Mouse (Mus musculus) heart, adult 2 months (tissue): ENCODE measurements at regions not wholly inside any gene's neighbourhood (a gene's known extent, or its start where the extent isn't known, plus 50 kb on each side); places are given as distances from the start of the nearest gene placed in this dataset.
A peak's percentile ranks its signal among the peaks of the same experiment; 100 is the strongest.

Source experiments
- DNase-seq, 2 experiments: peaks; one replicate each; pipeline ENCODE4 v3.0.0; 2021
- H3K27ac ChIP-seq: fragments of 200-600 bp; 2 replicates; pipeline ENCODE4 v1.8.1; 2022
- H3K27me3 ChIP-seq: fragments of 200-500 bp; 2 replicates; pipeline ENCODE4 v1.6.1; 2012; ENCODE audit warnings: mild to moderate bottlenecking, low read length, inconsistent platforms, mixed read lengths; ENCODE audit not compliant: control insufficient read depth, insufficient read depth
- H3K36me3 ChIP-seq: fragments of 200-500 bp; 2 replicates; pipeline ENCODE4 v1.6.1; 2012; ENCODE audit warnings: low read length, inconsistent platforms; ENCODE audit not compliant: control insufficient read depth, insufficient read depth
- H3K4me1 ChIP-seq: fragments of 200-500 bp; 2 replicates; pipeline ENCODE4 v1.6.1; 2011; ENCODE audit warnings: low read length; ENCODE audit not compliant: control insufficient read depth, insufficient read depth
- H3K4me3 ChIP-seq: fragments of 200-600 bp; 2 replicates; pipeline ENCODE4 v1.8.1; 2022
- H3K79me2 ChIP-seq: fragments of 200-500 bp; replicated peaks from 2 replicates; pipeline ENCODE4 v1.6.1; 2012; ENCODE audit warnings: mild to moderate bottlenecking, inconsistent platforms, low read length, moderate library complexity, mixed read lengths; ENCODE audit not compliant: control insufficient read depth, insufficient read depth
- H3K9ac ChIP-seq: fragments of 200-500 bp; 2 replicates; pipeline ENCODE4 v1.6.1; 2012; ENCODE audit warnings: low read depth, mild to moderate bottlenecking, control low read depth, inconsistent platforms, low read length, mixed read lengths
- CTCF ChIP-seq: fragments of 200-600 bp; IDR thresholded peaks from 2 replicates; pipeline ENCODE4 v1.8.1; 2022; ENCODE audit warnings: antibody characterized with exemption, mild to moderate bottlenecking, moderate library complexity
- EP300 ChIP-seq: fragments of 200-500 bp; IDR thresholded peaks from 2 replicates; pipeline ENCODE4 v1.6.1; 2011; ENCODE audit warnings: low read depth, low read length, control low read depth; ENCODE audit not compliant: insufficient read depth
- POLR2A ChIP-seq: fragments of 200-500 bp; IDR thresholded peaks from 2 replicates; pipeline ENCODE4 v1.6.1; 2011; ENCODE audit warnings: mild to moderate bottlenecking, low read depth, low read length, control low read depth; ENCODE audit not compliant: insufficient read depth
- WGBS: fragments of 180-500 bp; shearing (Covaris S2); methylation state at CpG from one replicate; pipeline ENCODE4 v1.1.7; 2018; 5-methylcytosine and 5-hydroxymethylcytosine counted together
- intact Hi-C: fragments of 180-260 bp; cut with DNase I; formaldehyde crosslinking; loops from one replicate; pipeline ENCODE4 v1.15.1; 2025

- Histone ChIP-seq H3K4me3 (no peak overlapping the region), H3K36me3 (no peaks in the 10 kb centered on the region), H3K79me2 (no peaks in the 10 kb centered on the region), H3K4me1 (no peaks in the 10 kb centered on the region), H3K27ac (no peak overlapping the region), H3K27me3 (no peaks in the 10 kb centered on the region), H3K9ac (no peak overlapping the region)
- 45% methylated on average over 2 of the region's 2 CpGs for WGBS
- DNase-seq, result no peak
- TF ChIP-seq EP300 (no peak), POLR2A (no peak), CTCF (no peak)
- intact Hi-C loops, result loop anchor here (10.0 kb wide), 2 partner anchors 289 to 1901 kb away; no protein-coding TSS in a partner anchor
Observed at GRCm38 (mm10) chr4:12534151-12534550, 362.3 kb upstream of the Fam92a start.

- Histone ChIP-seq H3K79me2 (no peaks in the 10 kb centered on the region), H3K27ac (no peak overlapping the region), H3K4me1 (no peaks in the 10 kb centered on the region), H3K9ac (no peak overlapping the region), H3K4me3 (no peak overlapping the region), H3K36me3 (no peaks in the 10 kb centered on the region), H3K27me3 (no peaks in the 10 kb centered on the region)
- 34% methylated on average over 4 of the region's 4 CpGs for WGBS
- no peak for DNase-seq
- no peak for TF ChIP-seq EP300
- TF ChIP-seq CTCF, result no peak
- no peak for TF ChIP-seq POLR2A
- intact Hi-C loops, result loop anchor here (10.0 kb wide), 2 partner anchors 288 to 1902 kb away; no protein-coding TSS in a partner anchor
Observed at GRCm38 (mm10) chr4:12532961-12533360, 361.1 kb upstream of the Fam92a start.

DNA sequence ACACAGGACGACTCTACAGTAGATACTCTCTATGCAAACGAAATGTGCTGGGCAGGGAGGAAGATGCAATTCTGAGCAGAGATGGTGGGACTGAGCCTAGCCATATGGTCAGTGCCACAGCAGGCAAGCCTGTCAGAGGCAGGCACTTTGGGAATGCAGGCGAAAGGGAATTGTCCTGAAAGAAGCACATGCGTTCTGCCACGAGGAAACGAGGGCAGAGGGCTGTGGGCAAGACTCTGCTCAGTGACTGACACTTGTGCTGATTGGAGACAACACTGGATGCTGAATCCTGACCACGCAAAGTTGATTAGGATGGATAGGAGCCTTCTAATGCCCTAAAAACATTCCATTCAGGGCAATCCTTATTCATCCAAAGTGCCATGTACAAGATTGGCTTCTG lies 350.5 kb upstream of the Fam92a start:
- H3K36me3 ChIP-seq, result no peaks in the 10 kb centered on the region
- no peak overlapping the region for H3K27ac ChIP-seq
- H3K9ac ChIP-seq, result no peak overlapping the region
- WGBS, result 59% methylated on average over 7 of the region's 7 CpGs
- intact Hi-C loops, result no loop called here
- DNase-seq, result no peak
- no peaks in the 10 kb centered on the region for H3K4me1 ChIP-seq
- TF ChIP-seq EP300, result no peak
- H3K79me2 ChIP-seq, result no peaks in the 10 kb centered on the region
- no peaks in the 10 kb centered on the region for H3K27me3 ChIP-seq
- no peak overlapping the region for H3K4me3 ChIP-seq

- intact Hi-C loops, result no loop called here
- WGBS, result 75% methylated on average over 7 of the region's 7 CpGs
- Histone ChIP-seq H3K36me3 (no peaks in the 10 kb centered on the region), H3K27me3 (no peaks in the 10 kb centered on the region), H3K4me3 (no peak overlapping the region), H3K79me2 (no peaks in the 10 kb centered on the region), H3K4me1 (no peaks in the 10 kb centered on the region), H3K27ac (no peak overlapping the region), H3K9ac (no peak overlapping the region)
- no peak for TF ChIP-seq EP300
- TF ChIP-seq POLR2A, result no peak
- TF ChIP-seq CTCF, result no peak
- DNase-seq, result no peak
Observed at GRCm38 (mm10) chr4:12521246-12521645, 349.4 kb upstream of the Fam92a start.

DNA sequence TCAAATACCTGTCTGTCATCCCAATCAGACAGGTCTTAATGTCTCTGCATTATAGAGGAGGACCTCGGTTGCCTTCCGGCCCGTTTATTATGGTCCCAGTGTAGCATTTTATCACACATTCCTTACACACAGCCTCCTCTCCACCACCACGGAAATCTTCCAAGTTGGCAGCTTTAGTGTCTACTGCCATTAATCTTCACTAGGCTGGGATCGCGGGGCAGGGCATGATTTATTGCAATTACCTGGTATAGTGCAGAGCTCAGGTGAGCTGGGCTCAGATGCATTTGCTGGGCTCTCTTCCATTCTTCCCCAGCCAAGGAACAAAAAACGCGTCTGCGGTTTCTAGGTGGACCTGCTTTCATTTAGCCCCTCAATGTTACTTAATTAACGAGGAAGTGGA lies 344.7 kb upstream of the Fam92a start:
- H3K27me3 ChIP-seq, result no peaks in the 10 kb centered on the region
- no peaks in the 10 kb centered on the region; the same call in 1 of the 2 replicates for H3K4me1 ChIP-seq
- no peak overlapping the region for H3K27ac ChIP-seq
- H3K4me3 ChIP-seq, result no peak overlapping the region
- H3K36me3 ChIP-seq, result no peaks in the 10 kb centered on the region
- no peak for DNase-seq
- TF ChIP-seq CTCF (no peak), EP300 (no peak), POLR2A (no peak)
- intact Hi-C loops, result no loop called here
- H3K79me2 ChIP-seq, result no peaks in the 10 kb centered on the region
- H3K9ac ChIP-seq, result no peak overlapping the region
- 85% methylated on average over 10 of the region's 10 CpGs for WGBS

- H3K4me1 ChIP-seq, result no peaks in the 10 kb centered on the region; the same call in 1 of the 2 replicates
- no peaks in the 10 kb centered on the region for H3K27me3 ChIP-seq
- no peaks in the 10 kb centered on the region for H3K79me2 ChIP-seq
- no peak overlapping the region for H3K27ac ChIP-seq
- peak; percentile 43 to 58 for DNase-seq
- no peak overlapping the region for H3K4me3 ChIP-seq
- TF ChIP-seq POLR2A (no peak), EP300 (no peak), CTCF (no peak)
- intact Hi-C loops, result no loop called here
- no peaks in the 10 kb centered on the region for H3K36me3 ChIP-seq
- H3K9ac ChIP-seq, result no peak overlapping the region
- 33% methylated on average over 10 of the region's 10 CpGs for WGBS
Observed at GRCm38 (mm10) chr4:12511656-12512385, 340.0 kb upstream of the Fam92a start.
